Mouse (Mus musculus) heart, adult 2 months (tissue): ENCODE data around the gene Foxo1. TPM values are rescaled to one million over a fixed set of nuclear protein-coding genes. Genes with fewer than 3 reads are reported as not detected.

Experiments
- DNase-seq, 2 experiments: peaks; one replicate each; pipeline ENCODE4 v3.0.0; 2021
- H3K27ac ChIP-seq: fragments of 200-600 bp; 2 replicates; pipeline ENCODE4 v1.8.1; 2022
- H3K27me3 ChIP-seq: fragments of 200-500 bp; 2 replicates; pipeline ENCODE4 v1.6.1; 2012; ENCODE audit warnings: mild to moderate bottlenecking, low read length, inconsistent platforms, mixed read lengths; ENCODE audit not compliant: control insufficient read depth, insufficient read depth
- H3K36me3 ChIP-seq: fragments of 200-500 bp; 2 replicates; pipeline ENCODE4 v1.6.1; 2012; ENCODE audit warnings: low read length, inconsistent platforms; ENCODE audit not compliant: control insufficient read depth, insufficient read depth
- H3K4me1 ChIP-seq: fragments of 200-500 bp; 2 replicates; pipeline ENCODE4 v1.6.1; 2011; ENCODE audit warnings: low read length; ENCODE audit not compliant: control insufficient read depth, insufficient read depth
- H3K4me3 ChIP-seq: fragments of 200-600 bp; 2 replicates; pipeline ENCODE4 v1.8.1; 2022
- H3K79me2 ChIP-seq: fragments of 200-500 bp; replicated peaks from 2 replicates; pipeline ENCODE4 v1.6.1; 2012; ENCODE audit warnings: mild to moderate bottlenecking, inconsistent platforms, low read length, moderate library complexity, mixed read lengths; ENCODE audit not compliant: control insufficient read depth, insufficient read depth
- H3K9ac ChIP-seq: fragments of 200-500 bp; 2 replicates; pipeline ENCODE4 v1.6.1; 2012; ENCODE audit warnings: low read depth, mild to moderate bottlenecking, control low read depth, inconsistent platforms, low read length, mixed read lengths
- CTCF ChIP-seq: fragments of 200-600 bp; IDR thresholded peaks from 2 replicates; pipeline ENCODE4 v1.8.1; 2022; ENCODE audit warnings: antibody characterized with exemption, mild to moderate bottlenecking, moderate library complexity
- EP300 ChIP-seq: fragments of 200-500 bp; IDR thresholded peaks from 2 replicates; pipeline ENCODE4 v1.6.1; 2011; ENCODE audit warnings: low read depth, low read length, control low read depth; ENCODE audit not compliant: insufficient read depth
- POLR2A ChIP-seq: fragments of 200-500 bp; IDR thresholded peaks from 2 replicates; pipeline ENCODE4 v1.6.1; 2011; ENCODE audit warnings: mild to moderate bottlenecking, low read depth, low read length, control low read depth; ENCODE audit not compliant: insufficient read depth
- WGBS: fragments of 180-500 bp; shearing (Covaris S2); methylation state at CpG from one replicate; pipeline ENCODE4 v1.1.7; 2018; 5-methylcytosine and 5-hydroxymethylcytosine counted together
- intact Hi-C: fragments of 180-260 bp; cut with DNase I; formaldehyde crosslinking; loops from one replicate; pipeline ENCODE4 v1.15.1; 2025
- polyA plus RNA-seq: library from polyadenylated mRNA; depleted of rRNA; stranded (reverse); fragments of >200 nt; gene quantifications from 2 replicates; pipeline ENCODE4 v1.2.3, GENCODE M21; 2012
- total RNA-seq, 2 experiments: library from RNA; stranded (reverse); gene quantifications; 2 replicates each; pipeline ENCODE4 v1.2.3; 2021

The Foxo1 gene
- total and polyA plus RNA-seq, 3 experiments = 7.7 to 12.9 (median 12.2) TPM

- WGBS = 52% methylated on average over 6 of the region's 6 CpGs
- no peak overlapping the region for H3K9ac ChIP-seq
- H3K4me3 ChIP-seq = no peak overlapping the region
- peaks cover 11% of the 10 kb centered on the region for H3K36me3 ChIP-seq
- H3K27ac ChIP-seq = no peak overlapping the region
- intact Hi-C loops = no loop called here
- H3K4me1 ChIP-seq = peaks cover 27% of the 10 kb centered on the region
- no peaks in the 10 kb centered on the region for H3K27me3 ChIP-seq
- H3K79me2 ChIP-seq = peaks cover 5% of the 10 kb centered on the region
- no peak for DNase-seq
- TF ChIP-seq CTCF (no peak), EP300 (no peak), POLR2A (no peak)
These were observed 32.4 kb downstream of the Foxo1 start for GRCm38 (mm10) chr3:52300517-52300916.

- Histone ChIP-seq H3K27ac (no peak overlapping the region), H3K27me3 (no peaks in the 10 kb centered on the region), H3K4me1 (peaks cover 26% of the 10 kb centered on the region), H3K9ac (no peak overlapping the region), H3K79me2 (peaks cover 7% of the 10 kb centered on the region), H3K36me3 (peaks cover 22% of the 10 kb centered on the region), H3K4me3 (no peak overlapping the region)
- no peak for DNase-seq
- 59% methylated on average over 5 of the region's 5 CpGs for WGBS
- intact Hi-C loops = no loop called here
- TF ChIP-seq EP300 (no peak), CTCF (no peak), POLR2A (no peak)
These were observed 35.2 kb downstream of the Foxo1 start for GRCm38 (mm10) chr3:52303301-52303700.

- no peak for TF ChIP-seq POLR2A
- TF ChIP-seq CTCF = no peak
- TF ChIP-seq EP300 = no peak
- 22% methylated on average over 5 of the region's 5 CpGs for WGBS
- DNase-seq = no peak
- Histone ChIP-seq H3K27me3 (no peaks in the 10 kb centered on the region), H3K79me2 (peaks cover 10% of the 10 kb centered on the region), H3K4me3 (no peak overlapping the region), H3K4me1 (peaks cover 9% of the 10 kb centered on the region), H3K27ac (no peak overlapping the region), H3K36me3 (peaks cover 13% of the 10 kb centered on the region), H3K9ac (no peak overlapping the region)
- intact Hi-C loops = no loop called here
These were observed 40.6 kb downstream of the Foxo1 start for GRCm38 (mm10) chr3:52308586-52309321.

- intact Hi-C loops = no loop called here
- Histone ChIP-seq H3K4me1 (peaks cover 14% of the 10 kb centered on the region), H3K4me3 (no peak overlapping the region), H3K27me3 (no peaks in the 10 kb centered on the region), H3K9ac (no peak overlapping the region), H3K79me2 (peaks cover 5% of the 10 kb centered on the region), H3K36me3 (peaks cover 4% of the 10 kb centered on the region), H3K27ac (no peak overlapping the region)
- WGBS = 90% methylated on average over 12 of the region's 12 CpGs
- TF ChIP-seq POLR2A = no peak
- DNase-seq = no peak
These were observed 52.6 kb downstream of the Foxo1 start for GRCm38 (mm10) chr3:52320516-52321270.

- H3K27ac ChIP-seq = no peak overlapping the region
- no peaks in the 10 kb centered on the region for H3K27me3 ChIP-seq
- 21% methylated on average over 9 of the region's 9 CpGs for WGBS
- H3K79me2 ChIP-seq = peaks cover 7% of the 10 kb centered on the region
- DNase-seq = no peak
- H3K9ac ChIP-seq = no peak overlapping the region
- H3K4me3 ChIP-seq = no peak overlapping the region
- TF ChIP-seq CTCF (no peak), EP300 (no peak), POLR2A (no peak)
- intact Hi-C loops = no loop called here
- H3K4me1 ChIP-seq = peaks cover 21% of the 10 kb centered on the region
- peaks cover 4% of the 10 kb centered on the region for H3K36me3 ChIP-seq
These were observed 54.6 kb downstream of the Foxo1 start for GRCm38 (mm10) chr3:52322401-52323385.
